Mouse (Mus musculus) neutrophil, adult 65 days (primary cell): ENCODE results near the gene Vmn1r197. TPM values are rescaled to one million over a fixed set of nuclear protein-coding genes. Genes with fewer than 3 reads are reported as not detected.

Experiments
- total RNA-seq: library from RNA; stranded (reverse); gene quantifications from 2 replicates; pipeline ENCODE4 v1.2.4, GENCODE M21; 2023

Vmn1r197 gene
- total RNA-seq, result not detected in 2 replicates

GRCm38 (mm10) chr13:22324289-22324688 lies at the start of gene Vmn1r197:
Gene Vmn1r197 (plus strand): TSS chr13:22324589.

GRCm38 (mm10) chr13:22289620-22290019 lies 34.8 kb upstream of the Vmn1r197 start, which contains the start of gene Vmn1r196:
Gene Vmn1r196 (plus strand): TSS chr13:22289920.

GRCm38 (mm10) chr13:22350064-22350463 lies 25.7 kb downstream of the Vmn1r197 start, which contains the start of gene Vmn1r198:
Gene Vmn1r198 (plus strand): TSS chr13:22350364.

GRCm38 (mm10) chr13:22379518-22379917 lies 55.1 kb downstream of the Vmn1r197 start, which contains the start of gene Vmn1r199:
Gene Vmn1r199 (plus strand): TSS chr13:22379818.

Other genes with a start within 250 kb of the Vmn1r197 start
- gene Vmn1r188, start 240.1 kb upstream of the Vmn1r197 start, total RNA-seq, result not detected in 2 replicates
- gene Vmn1r189, start 218.8 kb upstream of the Vmn1r197 start, total RNA-seq, result not detected in 2 replicates
- not detected in 2 replicates for gene Vmn1r191, start 140.6 kb upstream of the Vmn1r197 start, total RNA-seq
- gene Vmn1r192, start 133.4 kb upstream of the Vmn1r197 start, total RNA-seq, result not detected in 2 replicates
- gene Vmn1r193, start 101.4 kb upstream of the Vmn1r197 start, total RNA-seq, result not detected in 2 replicates
- gene Vmn1r194, start 80.4 kb upstream of the Vmn1r197 start, total RNA-seq, result not detected in 2 replicates
- not detected in 2 replicates for gene Vmn1r195, start 54.1 kb upstream of the Vmn1r197 start, total RNA-seq
- gene Vmn1r196, start 34.7 kb upstream of the Vmn1r197 start, total RNA-seq, result not detected in 2 replicates
- gene Vmn1r198, start 25.8 kb downstream of the Vmn1r197 start, total RNA-seq, result not detected in 2 replicates
- not detected in 2 replicates for gene Vmn1r199, start 55.2 kb downstream of the Vmn1r197 start, total RNA-seq
- not detected in 2 replicates for gene Vmn1r200, start 65.8 kb downstream of the Vmn1r197 start, total RNA-seq
- not detected in 2 replicates for gene Vmn1r201, start 147.3 kb downstream of the Vmn1r197 start, total RNA-seq
- gene Vmn1r202, start 180.8 kb downstream of the Vmn1r197 start, total RNA-seq, result not detected in 2 replicates
- not detected in 2 replicates for gene Vmn1r203, start 193.5 kb downstream of the Vmn1r197 start, total RNA-seq
- not detected in 2 replicates for gene Vmn1r204, start 228.6 kb downstream of the Vmn1r197 start, total RNA-seq